Mouse (Mus musculus) MEL (cell line): ENCODE measurements at regions not wholly inside any gene's neighbourhood (a gene's known extent, or its start where the extent isn't known, plus 50 kb on each side); places are given as distances from the start of the nearest gene placed in this dataset.

Source experiments
- CTCF ChIP-seq, 3 experiments: IDR thresholded peaks in 2 of 3; conservative IDR thresholded peaks in 1 of 3; 2 replicates each; pipeline ENCODE4 v1.5.1; 2011 to 2012; ENCODE audit warnings: low read length in 3 of 3, low read depth in 2 of 3, mild to moderate bottlenecking in 2 of 3, improper control_type of control experiment in 1 of 3, inconsistent platforms in 1 of 3, mixed read lengths in 1 of 3, moderate library complexity in 1 of 3; ENCODE audit not compliant: control insufficient read depth in 1 of 3, insufficient read depth in 1 of 3, poor library complexity in 1 of 3, severe bottlenecking in 1 of 3
- GATA1 ChIP-seq: IDR thresholded peaks from 2 replicates; pipeline ENCODE4 v1.6.1; 2011; ENCODE audit warnings: low read depth, low read length, improper control_type of control experiment
- MAFK ChIP-seq: IDR thresholded peaks from 2 replicates; pipeline ENCODE4 v1.6.1; 2011; ENCODE audit warnings: low read depth, mild to moderate bottlenecking, low read length, improper control_type of control experiment, borderline replicate concordance
- MYC ChIP-seq: IDR thresholded peaks from 2 replicates; pipeline ENCODE4 v1.6.1; 2011; ENCODE audit warnings: low read depth, mild to moderate bottlenecking, low read length, improper control_type of control experiment, moderate library complexity
- NRF1 ChIP-seq: IDR thresholded peaks from 2 replicates; pipeline ENCODE4 v1.6.1; 2014; ENCODE audit warnings: low read depth, mild to moderate bottlenecking, inconsistent platforms, low read length, improper control_type of control experiment, moderate library complexity; ENCODE audit not compliant: poor library complexity, insufficient read depth, severe bottlenecking
- TCF12 ChIP-seq: IDR thresholded peaks from 2 replicates; pipeline ENCODE4 v1.6.1; 2014; ENCODE audit warnings: low read depth, mild to moderate bottlenecking, inconsistent platforms, low read length, improper control_type of control experiment, moderate library complexity

DNA sequence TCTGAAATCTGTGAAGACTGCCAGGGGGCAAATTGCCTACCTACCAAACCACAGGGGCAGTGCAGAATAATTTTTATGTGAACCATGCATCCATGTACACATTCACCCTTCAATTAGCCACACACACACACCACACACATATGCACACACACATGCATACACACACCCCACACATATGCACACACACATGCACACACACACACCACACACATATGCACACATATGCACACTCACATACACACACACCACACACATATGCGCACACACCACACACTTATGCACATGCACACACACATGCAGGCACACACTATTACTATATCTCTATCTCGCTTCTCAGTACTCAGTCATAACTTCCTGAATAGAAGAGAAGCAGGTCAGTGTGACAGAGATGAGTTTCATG lies 95.9 kb upstream of the Cadm1 start:
- TF ChIP-seq NRF1 (no peak), TCF12 (no peak), MYC (no peak), GATA1 (no peak), CTCF (IDR thresholded peaks at IDR 0.05 in 2 of 3, conservative IDR thresholded peaks at IDR 0.05 in 1 of 3; ENCODE audit: control insufficient read depth in 1 of 3, insufficient read depth in 1 of 3, low read depth in 2 of 3, low read length in 3 of 3, poor library complexity in 1 of 3, severe bottlenecking in 1 of 3) (no peak), MAFK (no peak)
